Mouse (Mus musculus) midbrain, postnatal 0 days (tissue): ENCODE results near the gene Nat8. TPM values are rescaled to one million over a fixed set of nuclear protein-coding genes. Genes with fewer than 3 reads are reported as not detected.

Experiments used
- ATAC-seq: fragments of 200-750 bp; cut with Nextera tagmentation; 2 replicates; pipeline ENCODE4 v1.8.0; 2017; ENCODE audit warnings: moderate number of reproducible peaks, mild to moderate bottlenecking, moderate TSS enrichment, moderate library complexity; ENCODE audit not compliant: low FRiP score
- DNase-seq: peaks from one replicate; pipeline ENCODE4 v3.0.0-alpha.2; 2015; ENCODE audit warnings: low spot score
- H3K27ac ChIP-seq: fragments of 300-500 bp; sonication (generic); 2 replicates; pipeline ENCODE4 v1.5.1; 2014; ENCODE audit warnings: low read depth, mild to moderate bottlenecking, low read length, mixed read lengths
- H3K27me3 ChIP-seq: fragments of 300-500 bp; sonication (generic); 2 replicates; pipeline ENCODE4 v1.6.1; 2014; ENCODE audit warnings: low read length, control low read depth, mixed read lengths; ENCODE audit not compliant: insufficient read depth
- H3K36me3 ChIP-seq: fragments of 300-500 bp; sonication (generic); 2 replicates; pipeline ENCODE4 v1.6.1; 2014; ENCODE audit warnings: low read length, control low read depth, mixed read lengths; ENCODE audit not compliant: insufficient read depth
- H3K4me1 ChIP-seq: fragments of 300-500 bp; sonication (generic); 2 replicates; pipeline ENCODE4 v1.6.1; 2014; ENCODE audit warnings: mild to moderate bottlenecking, control low read depth, antibody characterized with exemption, low read length, mixed read lengths; ENCODE audit not compliant: insufficient read depth
- H3K4me2 ChIP-seq: fragments of 300-500 bp; sonication (generic); 2 replicates; pipeline ENCODE4 v1.6.1; 2014; ENCODE audit warnings: low read depth, mild to moderate bottlenecking, low read length, mixed read lengths; ENCODE audit not compliant: poor library complexity, severe bottlenecking
- H3K4me3 ChIP-seq: fragments of 300-500 bp; sonication (generic); 2 replicates; pipeline ENCODE4 v1.5.1; 2014; ENCODE audit warnings: low read depth, mild to moderate bottlenecking, low read length, moderate library complexity
- H3K9ac ChIP-seq: fragments of 300-500 bp; sonication (generic); replicated peaks from 2 replicates; pipeline ENCODE4 v1.6.1; 2014; ENCODE audit warnings: mild to moderate bottlenecking, low read length, moderate library complexity, mixed read lengths; ENCODE audit not compliant: poor library complexity, severe bottlenecking
- H3K9me3 ChIP-seq: fragments of 300-500 bp; sonication (generic); 2 replicates; pipeline ENCODE4 v1.6.1; 2016; ENCODE audit warnings: low read length, control low read depth
- CTCF ChIP-seq: IDR thresholded peaks from 2 replicates; pipeline ENCODE4 v1.5.1; 2016; ENCODE audit warnings: antibody characterized with exemption, mild to moderate bottlenecking
- WGBS: fragments of 180-500 bp; shearing (Covaris S2); extraction: QIAGEN DNeasy Blood & Tissue Kit; methylation state at CpG from one replicate; pipeline ENCODE4 v1.1.7; 2014; 5-methylcytosine and 5-hydroxymethylcytosine counted together
- polyA plus RNA-seq: library from polyadenylated mRNA; unstranded; fragments of >200 nt; fragmentation: Nextera tagmentation; extraction: Ambion mirVana; gene quantifications from 2 replicates; pipeline ENCODE4 v1.2.1, GENCODE M21; 2015
- total RNA-seq: library from RNA; depleted of rRNA; stranded (reverse); fragments of >200 nt; gene quantifications from 2 replicates; pipeline ENCODE4 v1.2.3, GENCODE M21; 2014

Gene Nat8
- total and polyA plus RNA-seq, 2 experiments from 2014 or later, result 0.49 to 0.91 TPM

GRCm38 (mm10) chr6:85863840-85864239 is 32.0 kb upstream of the Nat8 start:
- Histone ChIP-seq H3K4me2 (no peak overlapping the region), H3K9me3 (no peaks in the 10 kb centered on the region), H3K4me3 (no peak overlapping the region), H3K9ac (no peak overlapping the region), H3K27me3 (no peaks in the 10 kb centered on the region), H3K27ac (no peak overlapping the region), H3K36me3 (no peaks in the 10 kb centered on the region), H3K4me1 (no peaks in the 10 kb centered on the region)
- WGBS, result 90% methylated on average over 2 of the region's 2 CpGs
- ATAC-seq (no peak), DNase-seq (no peak)
- no peak for TF ChIP-seq CTCF

GRCm38 (mm10) chr6:85863136-85863535 is 31.3 kb upstream of the Nat8 start:
- H3K4me3 ChIP-seq, result no peak overlapping the region
- no peaks in the 10 kb centered on the region for H3K9me3 ChIP-seq
- DNase-seq (no peak), ATAC-seq (no peak)
- H3K4me1 ChIP-seq, result no peaks in the 10 kb centered on the region
- 93% methylated on average over 2 of the region's 2 CpGs for WGBS
- H3K27me3 ChIP-seq, result no peaks in the 10 kb centered on the region
- no peak for TF ChIP-seq CTCF
- no peaks in the 10 kb centered on the region for H3K36me3 ChIP-seq
- no peak overlapping the region for H3K4me2 ChIP-seq
- H3K9ac ChIP-seq, result no peak overlapping the region
- no peak overlapping the region for H3K27ac ChIP-seq

GRCm38 (mm10) chr6:85862565-85862964 is 30.7 kb upstream of the Nat8 start:
- no peaks in the 10 kb centered on the region for H3K4me1 ChIP-seq
- ATAC-seq (no peak), DNase-seq (no peak)
- H3K9ac ChIP-seq, result no peak overlapping the region
- no peaks in the 10 kb centered on the region for H3K36me3 ChIP-seq
- no peak overlapping the region for H3K27ac ChIP-seq
- no peak overlapping the region for H3K4me3 ChIP-seq
- 79% methylated on average over 3 of the region's 3 CpGs for WGBS
- no peaks in the 10 kb centered on the region for H3K9me3 ChIP-seq
- H3K4me2 ChIP-seq, result no peak overlapping the region
- H3K27me3 ChIP-seq, result no peaks in the 10 kb centered on the region
- no peak for TF ChIP-seq CTCF

- no peak for TF ChIP-seq CTCF
- Histone ChIP-seq H3K4me3 (no peak overlapping the region), H3K36me3 (no peaks in the 10 kb centered on the region), H3K4me2 (no peak overlapping the region), H3K27ac (no peak overlapping the region), H3K9ac (no peak overlapping the region), H3K27me3 (no peaks in the 10 kb centered on the region), H3K4me1 (no peaks in the 10 kb centered on the region), H3K9me3 (no peaks in the 10 kb centered on the region)
- no peak for DNase-seq
- ATAC-seq, result no peak
- WGBS, result 93% methylated on average over 3 of the region's 3 CpGs
Observed at GRCm38 (mm10) chr6:85861247-85861646, 29.4 kb upstream of the Nat8 start.

- Histone ChIP-seq H3K4me2 (no peak overlapping the region), H3K9ac (no peak overlapping the region), H3K36me3 (no peaks in the 10 kb centered on the region), H3K4me1 (no peaks in the 10 kb centered on the region), H3K9me3 (no peaks in the 10 kb centered on the region), H3K27me3 (no peaks in the 10 kb centered on the region), H3K27ac (no peak overlapping the region), H3K4me3 (no peak overlapping the region)
- WGBS, result 69% methylated on average over 1 of the region's 1 CpGs
- ATAC-seq (peak; percentile 89), DNase-seq (peak; percentile 79)
- no peak for TF ChIP-seq CTCF
Observed at GRCm38 (mm10) chr6:85856194-85856678, 24.4 kb upstream of the Nat8 start.

- no peak overlapping the region for H3K4me3 ChIP-seq
- no peak for ATAC-seq
- no peaks in the 10 kb centered on the region for H3K27me3 ChIP-seq
- no peaks in the 10 kb centered on the region for H3K9me3 ChIP-seq
- no peak overlapping the region for H3K9ac ChIP-seq
- H3K27ac ChIP-seq, result no peak overlapping the region
- TF ChIP-seq CTCF, result no peak
- no peak for DNase-seq
- H3K36me3 ChIP-seq, result no peaks in the 10 kb centered on the region
- no peak overlapping the region for H3K4me2 ChIP-seq
- H3K4me1 ChIP-seq, result no peaks in the 10 kb centered on the region
- 73% methylated on average over 3 of the region's 3 CpGs for WGBS
Observed at GRCm38 (mm10) chr6:85853481-85853880, 21.6 kb upstream of the Nat8 start.
